Mouse (Mus musculus) liver, embryonic 14.5 days (tissue): ENCODE results near the gene Fgfr2.

Experiments used
- CTCF ChIP-seq: IDR thresholded peaks from 2 replicates; pipeline ENCODE4 v1.5.1; 2016; ENCODE audit warnings: antibody characterized with exemption, low read depth, control low read depth
- EP300 ChIP-seq: IDR thresholded peaks from 2 replicates; pipeline ENCODE4 v1.6.1; 2016; ENCODE audit warnings: antibody characterized with exemption, low read depth

DNA sequence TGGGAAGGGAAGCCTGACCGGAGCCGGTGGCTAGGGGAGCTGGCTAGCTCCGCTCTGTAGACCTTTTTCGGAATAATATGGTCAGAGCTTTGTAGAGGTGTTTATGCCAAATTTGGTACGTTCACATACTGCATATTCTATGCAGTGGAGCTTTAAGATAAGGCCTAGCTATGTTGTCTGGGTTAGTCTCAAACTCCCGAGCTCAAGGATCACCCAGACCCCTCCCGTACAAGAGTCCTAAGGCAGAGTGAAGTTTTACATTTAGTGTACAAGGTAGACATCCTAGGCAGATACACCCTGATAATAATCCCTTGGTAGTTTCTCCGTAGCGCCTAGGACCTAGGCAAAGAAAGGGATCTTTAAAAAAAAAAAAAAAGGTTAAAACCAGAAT, 1751.7 kb downstream of the Fgfr2 start:
- TF ChIP-seq EP300: no peak
- TF ChIP-seq CTCF: no peak
